Mouse (Mus musculus) brain, adult 2 months (tissue): ENCODE data around the gene Fpr-rs6.

Source experiments
- DNase-seq: peaks from one replicate; pipeline ENCODE4 v3.0.0; 2011; ENCODE audit warnings: low read depth, low spot score

The Fpr-rs6 gene

DNA sequence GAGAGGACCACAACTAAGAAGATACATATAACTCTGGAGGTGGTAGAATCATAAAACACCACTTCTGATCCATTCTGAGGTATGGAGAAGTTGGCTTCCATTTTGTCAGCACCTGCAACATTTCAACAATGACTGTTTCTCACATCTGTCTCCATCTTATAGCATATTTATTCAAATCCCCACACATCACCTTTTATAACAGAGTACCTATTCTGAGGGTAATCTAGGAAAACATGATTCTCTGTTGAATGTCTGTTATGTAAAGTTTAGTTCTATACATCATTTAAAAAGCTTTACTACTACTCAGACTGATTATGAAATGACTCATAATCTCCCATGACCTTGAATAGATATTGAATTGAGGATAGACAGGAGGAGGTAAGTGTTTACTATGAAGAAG, at the start of gene Fpr-rs6:
TSS of gene Fpr-rs6 (minus strand) at position 101 of the 400 bp plus-strand sequence.
- no peak for DNase-seq
